ENCODE assay signal across 30 mouse cellular contexts in genomic region chr1:36889016-36889415, GRCm38 (mm10). TPM values are rescaled to one million over a fixed set of nuclear protein-coding genes. Genes with fewer than 3 reads are reported as not detected.
A peak's percentile ranks its signal among the peaks of the same experiment; 100 is the strongest.
DNase-seq lines count a peak whose midpoint lies in the region; ATAC-seq and TF ChIP-seq lines count a peak whose summit lies in the region.
"Had no signal": no experiment of that assay in that cellular context is flagged by ENCODE, and none has a peak within 500 bp of the region (broad histone marks: within the 10 kb centered on the region; RNA-seq: fewer than 3 reads in every experiment).

No protein-coding gene starts in this region.

- no peak; the same call in 1 of the 2 replicates for ATAC-seq in lung, embryonic 14.5 days (ENCODE audit: insufficient read depth)
- ATAC-seq in intestine, postnatal 0 days: peak; percentile 43; the same call in 1 of the 2 replicates
- no peak for ATAC-seq in stomach, embryonic 16.5 days (ENCODE audit: insufficient read depth, low FRiP score)
- ATAC-seq: forebrain, postnatal 0 days; hindbrain, postnatal 0 days; Patski had no signal

- no peak for TF ChIP-seq POLR2A in lung, adult 2 months (IDR thresholded peaks at IDR 0.05; ENCODE audit: borderline replicate concordance, extremely low read depth, low read depth, low read length)
- TF ChIP-seq POLR2A in thymus, adult 2 months (IDR thresholded peaks at IDR 0.05; ENCODE audit: control insufficient read depth, extremely low read depth, insufficient read depth, low read length, poor library complexity): no peak

- H3K4me1 ChIP-seq in lung, embryonic 14.5 days (ENCODE audit: insufficient read depth): peaks cover 12% of the 10 kb centered on the region; the same call in 1 of the 2 replicates
- H3K4me1 ChIP-seq in lung, adult 2 months (ENCODE audit: control insufficient read depth, insufficient read depth, low read length): peaks cover 11% of the 10 kb centered on the region
- H3K4me1 ChIP-seq in intestine, postnatal 0 days (replicated peaks; ENCODE audit: control insufficient read depth, insufficient read depth, low read length): peaks cover 9% of the 10 kb centered on the region; the same call in 1 of the 2 replicates
- H3K4me1 ChIP-seq in stomach, embryonic 16.5 days (ENCODE audit: control insufficient read depth, insufficient read depth, low read length): peaks cover 27% of the 10 kb centered on the region
- H3K4me1 ChIP-seq in thymus, adult 2 months (replicated peaks; ENCODE audit: control insufficient read depth, insufficient read depth, low read length): peaks cover 8% of the 10 kb centered on the region

- H3K4me3 ChIP-seq in lung, embryonic 14.5 days (ENCODE audit: low read depth, low read length): no peak overlapping the region
- H3K4me3 ChIP-seq in lung, adult 2 months (replicated peaks; ENCODE audit: extremely low read depth, low read depth, low read length): no peak overlapping the region
- H3K4me3 ChIP-seq in intestine, postnatal 0 days (ENCODE audit: low read depth, low read length): no peak overlapping the region
- no peak overlapping the region for H3K4me3 ChIP-seq in stomach, embryonic 16.5 days (replicated peaks; ENCODE audit: low read length)
- no peak overlapping the region for H3K4me3 ChIP-seq in thymus, adult 2 months (ENCODE audit: control insufficient read depth, insufficient read depth, low read length)
- H3K4me3 ChIP-seq: embryonic facial prominence, embryonic 12.5 days; erythroblast, embryonic 14.5 days; forebrain, embryonic 12.5 days; heart, embryonic 10.5 days; hindbrain, embryonic 12.5 days; limb, embryonic 12.5 days; liver, embryonic 15.5 days; neural tube, embryonic 15.5 days had no signal

- no peaks in the 10 kb centered on the region for H3K27me3 ChIP-seq in lung, embryonic 14.5 days (ENCODE audit: insufficient read depth, low read length)
- H3K27me3 ChIP-seq in intestine, postnatal 0 days (replicated peaks; ENCODE audit: control insufficient read depth, insufficient read depth, low read length): no peaks in the 10 kb centered on the region
- H3K27me3 ChIP-seq in stomach, embryonic 16.5 days (ENCODE audit: control insufficient read depth, insufficient read depth, low read length): no peaks in the 10 kb centered on the region
- H3K27me3 ChIP-seq in thymus, adult 2 months (ENCODE audit: control insufficient read depth, insufficient read depth, low read length): no peaks in the 10 kb centered on the region
- H3K27me3 ChIP-seq: embryonic facial prominence, embryonic 12.5 days; forebrain, embryonic 12.5 days; hindbrain, embryonic 12.5 days; limb, embryonic 12.5 days; liver, embryonic 15.5 days; neural tube, embryonic 15.5 days; Patski had no signal

- peak; percentile 53 for DNase-seq in lung, embryonic 14.5 days
- no peak for DNase-seq in lung, adult 2 months
- DNase-seq in fat pad, adult 2 months (ENCODE audit: extremely low read depth, low read depth, low spot score): peak; percentile 52
- no peak for DNase-seq in frontal cortex, adult 2 months (ENCODE audit: extremely low spot score in 1 of 2, low spot score in 1 of 2)
- DNase-seq in thymus, adult 2 months: no peak
- DNase-seq: adrenal gland, postnatal 14 days; cerebellum, adult 11 months; cerebellum, adult 9-10 months; cerebellum, postnatal 36 days; forebrain, postnatal 0 days; gastrocnemius, postnatal 14 days; heart, postnatal 36 days; kidney, adult 2 months; kidney, postnatal 4 days; layer of hippocampus, postnatal 36 days; midbrain, embryonic 14.5 days; right cerebral cortex, postnatal 25 days had no signal

- no peak overlapping the region for H3K4me2 ChIP-seq in lung, embryonic 14.5 days
- H3K4me2 ChIP-seq in intestine, postnatal 0 days (replicated peaks; ENCODE audit: low read depth): no peak overlapping the region
- H3K4me2 ChIP-seq in stomach, embryonic 16.5 days (ENCODE audit: low read depth, low read length): no peak overlapping the region
- H3K4me2 ChIP-seq: embryonic facial prominence, embryonic 12.5 days; forebrain, embryonic 12.5 days; hindbrain, embryonic 12.5 days; limb, embryonic 12.5 days; liver, embryonic 15.5 days; neural tube, embryonic 15.5 days had no signal

- no peaks in the 10 kb centered on the region for H3K9me3 ChIP-seq in lung, embryonic 14.5 days (ENCODE audit: low read depth, low read length)
- no peaks in the 10 kb centered on the region for H3K9me3 ChIP-seq in intestine, postnatal 0 days (ENCODE audit: control insufficient read depth)
- H3K9me3 ChIP-seq in stomach, embryonic 16.5 days (replicated peaks; ENCODE audit: control insufficient read depth, low read length): no peaks in the 10 kb centered on the region
- H3K9me3 ChIP-seq: embryonic facial prominence, embryonic 12.5 days; forebrain, embryonic 12.5 days; heart, embryonic 10.5 days; hindbrain, embryonic 12.5 days; limb, embryonic 12.5 days; liver, embryonic 15.5 days; neural tube, embryonic 15.5 days had no signal

- H3K9ac ChIP-seq in lung, embryonic 14.5 days: no peak overlapping the region
- no peak overlapping the region for H3K9ac ChIP-seq in intestine, postnatal 0 days (ENCODE audit: low read depth, low read length)
- H3K9ac ChIP-seq in stomach, embryonic 16.5 days (ENCODE audit: low read length): no peak overlapping the region
- H3K9ac ChIP-seq: embryonic facial prominence, embryonic 12.5 days; forebrain, embryonic 12.5 days; forebrain, postnatal 0 days; hindbrain, embryonic 12.5 days; limb, embryonic 12.5 days; liver, embryonic 15.5 days; neural tube, embryonic 15.5 days had no signal

- WGBS in lung, embryonic 14.5 days: 65% methylated on average over 5 of the region's 5 CpGs
- 72% methylated on average over 5 of the region's 5 CpGs for WGBS in lung, adult 2 months
- WGBS in intestine, postnatal 0 days: 36% methylated on average over 5 of the region's 5 CpGs
- WGBS in stomach, embryonic 16.5 days: 58% methylated on average over 5 of the region's 5 CpGs
- 96% methylated on average over 5 of the region's 5 CpGs for WGBS in thymus, adult 2 months

- H3K27ac ChIP-seq in lung, embryonic 14.5 days (ENCODE audit: low read depth): no peak overlapping the region
- H3K27ac ChIP-seq in intestine, postnatal 0 days (ENCODE audit: low read depth, low read length): no peak overlapping the region
- peak overlapping the region; percentile 58 for H3K27ac ChIP-seq in stomach, embryonic 16.5 days (ENCODE audit: low read length)
- H3K27ac ChIP-seq in thymus, adult 2 months (ENCODE audit: control insufficient read depth, insufficient read depth, low read length): no peak overlapping the region
- H3K27ac ChIP-seq: embryonic facial prominence, embryonic 12.5 days; forebrain, embryonic 12.5 days; heart, embryonic 10.5 days; hindbrain, embryonic 12.5 days; hindbrain, postnatal 0 days; kidney, postnatal 0 days; limb, embryonic 12.5 days; liver, embryonic 15.5 days; neural tube, embryonic 15.5 days had no signal

- peaks cover 15% of the 10 kb centered on the region for H3K36me3 ChIP-seq in lung, embryonic 14.5 days (ENCODE audit: insufficient read depth)
- H3K36me3 ChIP-seq in intestine, postnatal 0 days (ENCODE audit: control insufficient read depth, insufficient read depth): peaks cover 11% of the 10 kb centered on the region
- no peaks in the 10 kb centered on the region for H3K36me3 ChIP-seq in stomach, embryonic 16.5 days (ENCODE audit: control insufficient read depth, insufficient read depth, low read length)
- H3K36me3 ChIP-seq in thymus, adult 2 months (ENCODE audit: control insufficient read depth, insufficient read depth, low read length): peaks cover 4% of the 10 kb centered on the region; the same call in 1 of the 2 replicates
- H3K36me3 ChIP-seq: hindbrain, embryonic 12.5 days; neural tube, embryonic 15.5 days had no signal

- TF ChIP-seq CTCF in lung, embryonic 14.5 days (IDR thresholded peaks at IDR 0.05; ENCODE audit: low read depth): no peak
- TF ChIP-seq CTCF in lung, adult 2 months (IDR thresholded peaks at IDR 0.05; ENCODE audit: insufficient read depth, low read length): no peak
- TF ChIP-seq CTCF in intestine, postnatal 0 days (IDR thresholded peaks at IDR 0.05; ENCODE audit: low read depth): no peak
- TF ChIP-seq CTCF in thymus, adult 2 months (IDR thresholded peaks at IDR 0.05; ENCODE audit: borderline replicate concordance, control insufficient read depth, extremely low read depth, insufficient read depth, low read length, poor library complexity): no peak

RNA-seq across cellular contexts. Expression of gene Tmem131, which starts 54.5 kb away (rescaled TPM):
- 18.4 TPM in 2 replicates for polyA plus RNA-seq in lung, embryonic 14.5 days (2014; fragmentation: Nextera tagmentation; extraction: Ambion mirVana)
- 18.0 and 20.5 TPM in 2 replicates for polyA plus RNA-seq in lung, adult 2 months (2012; rRNA removed)
- 10.6 TPM in 2 replicates for polyA plus RNA-seq in intestine, postnatal 0 days (2015; fragmentation: Nextera tagmentation; extraction: Ambion mirVana)
- polyA plus RNA-seq in stomach, embryonic 16.5 days (2015; fragmentation: Nextera tagmentation; extraction: Ambion mirVana): 12.9 and 13.1 TPM in 2 replicates
- 42.4 and 44.8 TPM in 2 replicates for polyA plus RNA-seq in frontal cortex, adult 2 months (2012; rRNA removed)
- 51.1 and 62.0 TPM in 2 replicates for polyA plus RNA-seq in thymus, adult 2 months (2012; rRNA removed)

Comparison
In these comparisons a context has a peak if more than half of its experiments do, and no peak if none do; other contexts are left out.
1. DNase-seq: peak in lung, embryonic 14.5 days (single experiment) and fat pad, adult 2 months (single experiment); none in lung, adult 2 months (single experiment), frontal cortex, adult 2 months (0 of 2) and thymus, adult 2 months (single experiment).